ENCODE assay signal across 9 mouse cellular contexts in genomic region chr3:51532282-51532620, GRCm38 (mm10). TPM values are rescaled to one million over a fixed set of nuclear protein-coding genes. Genes with fewer than 3 reads are reported as not detected.
DNase-seq lines count a peak whose midpoint lies in the region; ATAC-seq and TF ChIP-seq lines count a peak whose summit lies in the region.
"Had no signal": no experiment of that assay in that cellular context is flagged by ENCODE, and none has a peak within 500 bp of the region (broad histone marks: within the 10 kb centered on the region; RNA-seq: fewer than 3 reads in every experiment).

No protein-coding gene starts in this region.

- WGBS in kidney, embryonic 16.5 days = 35% methylated on average over 5 of the region's 5 CpGs
- 71% methylated on average over 5 of the region's 5 CpGs for WGBS in limb, embryonic 15.5 days

- peak overlapping the region; percentile 76 for H3K27ac ChIP-seq in kidney, embryonic 16.5 days (ENCODE audit: low read length)
- peak overlapping the region; percentile 4; the same call in 1 of the 2 replicates for H3K27ac ChIP-seq in brown adipose tissue, adult 24 weeks (replicated peaks; ENCODE audit: low read depth, low read length)
- H3K27ac ChIP-seq in limb, embryonic 15.5 days = peak overlapping the region; percentile 72
- H3K27ac ChIP-seq: embryonic facial prominence, embryonic 12.5 days had no signal

- peaks cover 20% of the 10 kb centered on the region for H3K4me1 ChIP-seq in kidney, embryonic 16.5 days (ENCODE audit: insufficient read depth, low read length)
- H3K4me1 ChIP-seq in brown adipose tissue, adult 24 weeks (ENCODE audit: control insufficient read depth, insufficient read depth, insufficient read length, low read length) = 0 out of 2 replicates have a peak, but pooled peaks cover 3% of the 10 kb centered on the region
- peaks cover 15% of the 10 kb centered on the region for H3K4me1 ChIP-seq in limb, embryonic 15.5 days
- H3K4me1 ChIP-seq: embryonic facial prominence, embryonic 12.5 days; megakaryocyte, embryonic 14.5 days had no signal

- no peak overlapping the region for H3K9ac ChIP-seq in kidney, embryonic 16.5 days (replicated peaks; ENCODE audit: low read length)
- H3K9ac ChIP-seq in limb, embryonic 15.5 days = no peak overlapping the region
- H3K9ac ChIP-seq: embryonic facial prominence, embryonic 12.5 days had no signal

- POLR2A ChIA-PET in Patski (lab: Charles Lee) = interaction anchor here (1.0 to 2.0 kb wide), 2 partner anchors 23 to 28 kb away, joined by 3 to 6 read pairs; partner anchors contain the start of gene Setd7

- H3K27me3 ChIP-seq in kidney, embryonic 16.5 days (ENCODE audit: insufficient read depth, low read length) = no peaks in the 10 kb centered on the region
- H3K27me3 ChIP-seq in Patski = no peaks in the 10 kb centered on the region
- no peaks in the 10 kb centered on the region for H3K27me3 ChIP-seq in limb, embryonic 15.5 days
- H3K27me3 ChIP-seq: embryonic facial prominence, embryonic 12.5 days; megakaryocyte, embryonic 14.5 days had no signal

- H3K36me3 ChIP-seq in kidney, embryonic 16.5 days (ENCODE audit: insufficient read depth, low read length) = peaks cover 49% of the 10 kb centered on the region
- peaks cover 73% of the 10 kb centered on the region for H3K36me3 ChIP-seq in limb, embryonic 15.5 days

- no peak overlapping the region for H3K4me2 ChIP-seq in kidney, embryonic 16.5 days (replicated peaks; ENCODE audit: low read depth, low read length)
- no peak overlapping the region for H3K4me2 ChIP-seq in limb, embryonic 15.5 days
- H3K4me2 ChIP-seq: embryonic facial prominence, embryonic 12.5 days had no signal

- peak; percentile 90; the same call in 1 of the 2 replicates for ATAC-seq in kidney, embryonic 16.5 days (ENCODE audit: low FRiP score, low TSS enrichment)
- ATAC-seq in Patski = peak; percentile 8
- no peak; the same call in 1 of the 2 replicates for ATAC-seq in limb, embryonic 15.5 days (ENCODE audit: insufficient number of reproducible peaks, low FRiP score, low TSS enrichment, low read depth)

- CTCF ChIA-PET in Patski (lab: Charles Lee) = interaction anchor here (1.3 to 2.7 kb wide), 3 partner anchors 9 to 120 kb away, joined by 3 to 11 read pairs (median 5); no protein-coding TSS in a partner anchor

- no peak for DNase-seq in kidney, postnatal 36 days
- no peak for DNase-seq in Patski (ENCODE audit: low read depth, low spot score)
- no peak for DNase-seq in urinary bladder, postnatal 10 days (ENCODE audit: low spot score)
- no peak for DNase-seq in layer of hippocampus, postnatal 36 days

- H3K4me3 ChIP-seq in kidney, embryonic 16.5 days (ENCODE audit: low read length) = no peak overlapping the region
- H3K4me3 ChIP-seq in brown adipose tissue, adult 24 weeks (ENCODE audit: insufficient read depth, low read depth, low read length) = no peak overlapping the region
- H3K4me3 ChIP-seq in limb, embryonic 15.5 days = no peak overlapping the region
- H3K4me3 ChIP-seq: embryonic facial prominence, embryonic 12.5 days; megakaryocyte, embryonic 14.5 days had no signal

- TF ChIP-seq CTCF in Patski (IDR thresholded peaks at IDR 0.05) = no peak

- in situ Hi-C loops in Patski (cut with MboI; ENCODE audit: low pct_unique_long_range_greater_than_20kb) = no loop called here

- no peaks in the 10 kb centered on the region for H3K9me3 ChIP-seq in kidney, embryonic 16.5 days (ENCODE audit: low read length)
- H3K9me3 ChIP-seq in limb, embryonic 15.5 days = no peaks in the 10 kb centered on the region
- H3K9me3 ChIP-seq: embryonic facial prominence, embryonic 12.5 days; megakaryocyte, embryonic 14.5 days had no signal

RNA-seq across cellular contexts. Expression of gene Setd7, which starts 28.4 kb away (rescaled TPM):
- polyA plus RNA-seq in kidney, embryonic 16.5 days (2015; fragmentation: Nextera tagmentation; extraction: Ambion mirVana) = 2.5 and 3.1 TPM in 2 replicates
- 76.5 TPM for polyA plus RNA-seq in Patski (2021)
- polyA plus RNA-seq in brown adipose tissue, adult 24 weeks (2012; ENCODE audit: insufficient read depth, insufficient read length, missing spikeins) = 12.0 and 17.5 TPM in 2 replicates
- 4.2 and 4.4 TPM in 2 replicates for polyA plus RNA-seq in limb, embryonic 15.5 days (2015; fragmentation: Nextera tagmentation; extraction: Ambion mirVana)
- 100 to 1,000 TPM; 159 to 165 TPM for total RNA-seq in layer of hippocampus, postnatal 36 days (2021)

RNA-seq across cellular contexts. Expression of gene Rab33b, which starts 48.5 kb away (rescaled TPM):
- polyA plus RNA-seq in kidney, embryonic 16.5 days (2015; fragmentation: Nextera tagmentation; extraction: Ambion mirVana) = 22.5 and 23.2 TPM in 2 replicates
- polyA plus RNA-seq in Patski (2021) = 20.6 TPM
- polyA plus RNA-seq in brown adipose tissue, adult 24 weeks (2012; ENCODE audit: insufficient read depth, insufficient read length, missing spikeins) = 5.0 and 6.9 TPM in 2 replicates
- polyA plus RNA-seq in limb, embryonic 15.5 days (2015; fragmentation: Nextera tagmentation; extraction: Ambion mirVana) = 29.5 and 29.7 TPM in 2 replicates
- total RNA-seq in layer of hippocampus, postnatal 36 days (2021) = 10 to 100 TPM; 23.0 to 25.0 TPM

Comparison
In these comparisons a context has a peak if more than half of its experiments do, and no peak if none do; other contexts are left out.
1. H3K27ac ChIP-seq: peak in every context shown above with its lines; median percentile 76 in kidney, embryonic 16.5 days; 72 in limb, embryonic 15.5 days; 4 in brown adipose tissue, adult 24 weeks.